Comparison of ENCODE assay signal across 4 mouse cellular contexts in the genomic region with DNA sequence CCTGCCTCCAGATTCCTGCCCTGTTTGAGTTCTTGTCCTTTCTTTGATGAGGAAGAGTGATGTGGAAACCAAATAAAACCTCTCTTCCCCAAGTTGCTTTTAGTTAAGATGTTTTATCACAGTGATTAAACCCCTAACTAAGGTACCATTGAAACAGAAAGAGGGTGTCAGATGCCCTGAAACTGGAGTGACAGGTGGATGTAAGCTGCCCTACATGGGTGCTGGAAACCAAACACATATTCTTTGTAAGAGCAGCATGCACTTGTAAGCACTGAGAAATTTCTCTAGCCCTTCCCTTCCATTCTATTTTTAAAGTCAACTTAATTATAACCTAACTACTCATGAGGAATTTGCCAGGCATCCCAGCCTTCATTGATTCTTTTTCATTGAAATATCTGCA.
"Had no signal": no experiment of that assay in that cellular context is flagged by ENCODE, and none has a peak within 500 bp of the region (broad histone marks: within the 10 kb centered on the region; RNA-seq: fewer than 3 reads in every experiment).

No protein-coding gene starts in this region.

- H3K4me2 ChIP-seq: neural tube, embryonic 12.5 days; neural tube, embryonic 13.5 days; stomach, embryonic 15.5 days had no signal

- H3K9ac ChIP-seq: neural tube, embryonic 12.5 days; neural tube, embryonic 13.5 days; stomach, embryonic 15.5 days had no signal

- H3K27me3 ChIP-seq: neural tube, embryonic 12.5 days; neural tube, embryonic 13.5 days; stomach, embryonic 15.5 days had no signal

- H3K4me1 ChIP-seq: neural tube, embryonic 12.5 days; neural tube, embryonic 13.5 days; stomach, embryonic 15.5 days had no signal

- H3K27ac ChIP-seq: neural tube, embryonic 12.5 days; neural tube, embryonic 13.5 days; stomach, embryonic 15.5 days; stomach, postnatal 0 days had no signal

- H3K9me3 ChIP-seq: neural tube, embryonic 12.5 days; neural tube, embryonic 13.5 days; stomach, embryonic 15.5 days had no signal

- H3K36me3 ChIP-seq: neural tube, embryonic 12.5 days; neural tube, embryonic 13.5 days; stomach, embryonic 15.5 days had no signal

- H3K4me3 ChIP-seq: neural tube, embryonic 12.5 days; neural tube, embryonic 13.5 days; stomach, embryonic 15.5 days had no signal
